Mouse (Mus musculus) activated CD4-positive, CD25-positive, alpha-beta regulatory T cell, adult 9 weeks (primary cell): Measurements from ENCODE around the gene Fbxl3. TPM values are rescaled to one million over a fixed set of nuclear protein-coding genes. Genes with fewer than 3 reads are reported as not detected.

Experiments
- polyA plus RNA-seq: library from polyadenylated mRNA; unstranded; fragments of 100-300 nt; shearing (Covaris generic); gene quantifications from one replicate; pipeline ENCODE4 v1.2.1, GENCODE M21; 2017

Gene Fbxl3
- 19.6 TPM for polyA plus RNA-seq

DNA sequence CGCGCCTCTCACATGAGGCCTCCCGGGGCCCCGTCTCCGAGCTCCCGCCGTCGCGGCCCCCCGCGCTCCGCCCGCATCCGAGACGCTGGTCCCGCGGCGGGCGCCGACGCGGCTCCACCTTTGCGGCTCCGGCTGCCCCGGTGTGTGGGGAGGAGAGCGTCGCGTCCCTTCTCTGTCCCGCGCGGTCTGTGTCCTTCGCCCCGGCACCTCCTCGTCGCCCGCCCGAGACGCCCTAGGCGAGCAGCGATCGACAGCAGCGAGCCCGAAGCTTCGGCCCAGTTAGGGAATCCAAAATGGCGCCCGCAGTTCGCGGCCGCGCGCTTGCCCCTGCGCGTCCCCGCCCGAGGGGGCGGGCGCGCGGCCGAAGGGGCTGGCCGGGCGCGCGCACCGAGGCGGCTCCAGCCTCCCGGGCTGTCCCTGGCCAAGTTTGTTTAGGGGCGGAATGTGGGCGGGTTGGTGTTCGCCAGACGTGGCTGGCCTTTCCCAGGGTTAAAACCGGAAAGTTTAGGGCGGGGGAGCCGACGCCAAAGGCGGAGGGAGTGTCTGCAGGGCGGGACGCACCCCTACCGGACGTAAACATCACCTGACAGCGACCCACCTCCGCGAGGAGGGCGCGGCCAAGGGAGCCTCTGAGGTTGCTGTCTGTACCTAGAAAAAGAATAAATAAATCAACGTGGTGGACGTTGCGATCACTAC lies at the start of gene Fbxl3:
Fbxl3 (minus strand) TSS at position 329 of the 696 bp plus-strand sequence.

DNA sequence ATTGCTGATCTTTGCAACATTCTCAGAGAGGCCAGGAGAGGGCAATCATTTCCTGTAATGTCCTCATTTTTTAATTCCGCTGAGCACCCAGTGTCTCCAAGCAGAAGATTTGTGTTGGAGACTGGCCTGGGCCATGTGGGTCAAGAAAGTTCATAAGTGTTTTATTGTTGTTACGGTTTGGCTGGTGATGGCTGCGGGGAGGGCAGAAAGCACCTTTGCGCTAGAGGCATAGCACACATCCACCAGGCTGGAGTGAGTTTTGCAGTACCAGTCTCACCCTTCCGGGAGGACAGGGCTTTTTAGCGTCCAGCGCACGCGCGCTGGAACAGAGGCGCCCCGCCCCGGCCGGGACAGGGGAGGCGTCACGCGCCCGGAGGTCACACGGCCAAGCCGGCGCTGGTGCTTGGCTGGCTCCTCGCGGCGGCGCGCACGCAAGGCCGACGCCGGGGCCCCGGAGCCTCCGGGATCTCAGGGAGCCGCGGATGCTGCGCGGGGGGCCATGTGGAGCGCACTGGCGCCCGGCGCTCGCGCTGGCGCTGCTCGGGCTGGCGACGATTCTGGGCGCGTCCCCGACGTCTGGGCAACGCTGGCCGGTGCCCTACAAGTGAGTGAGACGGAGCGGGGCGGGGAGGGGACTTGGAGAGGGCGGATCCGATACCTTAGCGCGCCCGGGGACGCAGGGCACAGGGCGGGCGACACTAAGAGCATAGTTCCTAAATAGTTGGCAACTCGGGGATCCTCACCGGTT lies 29.3 kb downstream of the Fbxl3 start, which contains the start of gene Cln5:
Cln5 (plus strand) TSS at position 353 of the 748 bp plus-strand sequence.

DNA sequence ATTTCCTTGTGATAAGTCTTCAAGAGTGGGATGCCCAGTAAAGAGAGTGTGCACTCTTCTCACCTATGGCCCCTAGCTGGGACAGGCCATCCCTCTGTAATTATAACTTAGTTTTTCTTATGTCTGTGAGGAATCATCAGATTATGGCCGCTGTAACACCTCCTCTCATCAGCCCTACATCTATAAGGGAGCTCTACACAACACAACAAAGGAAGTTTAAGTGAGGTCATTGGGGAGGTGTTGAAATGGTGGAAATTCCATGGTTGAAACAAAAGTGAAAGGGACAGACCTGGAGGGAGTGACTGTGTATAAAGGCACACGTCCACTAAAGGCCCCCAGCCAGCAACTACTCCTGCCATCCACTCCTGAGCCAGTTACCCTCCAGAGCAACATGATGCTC lies 52.7 kb downstream of the Fbxl3 start, which contains the start of gene Acod1:
Acod1 (plus strand) TSS at position 301 of the 400 bp plus-strand sequence.

Other genes with a start within 250 kb of the Fbxl3 start
- gene Kctd12, start 116.9 kb downstream of the Fbxl3 start, polyA plus RNA-seq: 0.38 TPM
- gene Acod1, start 52.6 kb downstream of the Fbxl3 start, polyA plus RNA-seq: 0.55 TPM
- 18.1 TPM for gene Cln5, start 29.4 kb downstream of the Fbxl3 start, polyA plus RNA-seq
- gene Mycbp2, start 247.2 kb upstream of the Fbxl3 start, polyA plus RNA-seq: 51.1 TPM